Mouse (Mus musculus): ENCODE measurements around the gene Cacna1a. TPM values are rescaled to one million over a fixed set of nuclear protein-coding genes. Genes with fewer than 3 reads are reported as not detected.
A peak's percentile ranks its signal among the peaks of the same experiment; 100 is the strongest.

Cacna1a gene
- polyA plus RNA-seq, 1 experiment from 2014 or later, result 6.0 TPM

DNA sequence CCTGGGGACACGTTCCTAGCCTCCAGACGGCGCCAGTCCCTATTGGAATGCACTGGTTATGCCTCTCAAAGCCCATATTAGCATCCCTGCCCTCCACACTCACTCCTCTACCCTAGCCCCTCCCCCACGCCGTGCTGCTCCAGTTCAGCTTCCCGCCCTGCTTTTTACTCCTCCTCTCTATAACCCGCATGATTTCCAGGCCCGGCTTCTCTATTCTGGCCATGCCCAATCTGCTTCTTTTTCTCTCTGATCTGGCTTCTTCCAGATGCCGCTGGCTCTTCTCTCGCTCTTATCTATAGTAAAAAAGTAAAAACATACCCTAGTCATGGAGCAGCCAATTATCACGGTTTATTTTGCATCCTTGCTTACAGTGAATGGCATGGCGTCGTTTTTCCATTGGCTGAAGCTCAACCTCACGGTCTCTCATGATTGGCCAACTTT is 259.2 kb downstream of the Cacna1a start:
- no peaks in the 10 kb centered on the region for H3K36me3 ChIP-seq (replicated peaks; ENCODE audit: control insufficient read depth, insufficient read depth, low read depth, low read length)
- ATAC-seq (replicated peaks; ENCODE audit: insufficient number of reproducible peaks, low FRiP score, low TSS enrichment, low read depth) (peak; percentile 56; the same call in 1 of the 2 replicates), DNase-seq (ENCODE audit: low spot score) (peak; percentile 86)
- H3K27me3 ChIP-seq (ENCODE audit: control insufficient read depth, insufficient read depth, low read length), result no peaks in the 10 kb centered on the region
- peak overlapping the region; percentile 21; the same call in 1 of the 2 replicates for H3K4me3 ChIP-seq (ENCODE audit: low read depth, low read length)
- WGBS, result under 1% methylated on average over 14 of the region's 14 CpGs
- H3K9ac ChIP-seq (replicated peaks; ENCODE audit: low read length), result peak overlapping the region; percentile 18
- peak overlapping the region; percentile 32 for H3K4me2 ChIP-seq (ENCODE audit: low read depth, low read length)
- H3K4me1 ChIP-seq (ENCODE audit: control insufficient read depth, insufficient read depth, low read length), result peaks cover 5% of the 10 kb centered on the region; the same call in 1 of the 2 replicates
- peak overlapping the region; percentile 47; the same call in 1 of the 2 replicates for H3K27ac ChIP-seq (replicated peaks; ENCODE audit: low read depth, low read length)
- no peaks in the 10 kb centered on the region for H3K9me3 ChIP-seq (replicated peaks; ENCODE audit: control insufficient read depth, low read length)

DNA sequence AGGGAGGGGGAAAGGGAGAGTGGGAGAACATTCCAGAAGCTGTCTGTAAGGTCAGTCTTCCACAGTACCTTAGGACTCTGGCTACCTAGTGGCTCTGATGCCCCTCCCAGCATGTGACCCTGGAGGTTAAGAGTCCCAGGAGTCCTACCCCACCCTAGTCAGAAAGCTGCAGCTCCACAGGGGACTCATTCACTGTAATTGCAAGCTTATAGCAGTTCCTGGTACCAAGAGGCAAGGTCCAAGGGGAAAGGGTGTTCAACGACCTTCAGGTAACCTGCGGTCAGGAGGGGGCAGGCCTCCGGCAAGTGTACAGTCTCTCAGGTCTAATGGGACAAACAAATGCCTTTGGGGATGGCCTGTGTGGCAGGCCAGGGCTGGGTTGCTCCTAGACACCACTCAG is 262.0 kb downstream of the Cacna1a start:
- no peak overlapping the region for H3K4me2 ChIP-seq (ENCODE audit: low read depth, low read length)
- no peak overlapping the region for H3K4me3 ChIP-seq (ENCODE audit: low read depth, low read length)
- no peaks in the 10 kb centered on the region for H3K27me3 ChIP-seq (ENCODE audit: control insufficient read depth, insufficient read depth, low read length)
- 43% methylated on average over 3 of the region's 3 CpGs for WGBS
- peak overlapping the region; percentile 10 for H3K27ac ChIP-seq (replicated peaks; ENCODE audit: low read depth, low read length)
- ATAC-seq (replicated peaks; ENCODE audit: insufficient number of reproducible peaks, low FRiP score, low TSS enrichment, low read depth), result no peak
- H3K9ac ChIP-seq (replicated peaks; ENCODE audit: low read length), result peak overlapping the region; percentile 13; the same call in 1 of the 2 replicates
- no peaks in the 10 kb centered on the region for H3K9me3 ChIP-seq (replicated peaks; ENCODE audit: control insufficient read depth, low read length)
- H3K36me3 ChIP-seq (replicated peaks; ENCODE audit: control insufficient read depth, insufficient read depth, low read depth, low read length), result no peaks in the 10 kb centered on the region
- no peak for DNase-seq (ENCODE audit: low spot score)
- H3K4me1 ChIP-seq (ENCODE audit: control insufficient read depth, insufficient read depth, low read length), result peaks cover 5% of the 10 kb centered on the region; the same call in 1 of the 2 replicates

- no peaks in the 10 kb centered on the region for H3K27me3 ChIP-seq (ENCODE audit: control insufficient read depth, insufficient read depth, low read length)
- no peak overlapping the region for H3K27ac ChIP-seq (replicated peaks; ENCODE audit: low read depth, low read length)
- no peak overlapping the region for H3K4me3 ChIP-seq (ENCODE audit: low read depth, low read length)
- H3K9ac ChIP-seq (replicated peaks; ENCODE audit: low read length), result no peak overlapping the region
- no peak overlapping the region for H3K4me2 ChIP-seq (ENCODE audit: low read depth, low read length)
- peaks cover 8% of the 10 kb centered on the region for H3K4me1 ChIP-seq (ENCODE audit: control insufficient read depth, insufficient read depth, low read length)
- WGBS, result 44% methylated on average over 9 of the region's 9 CpGs
- no peak for DNase-seq (ENCODE audit: low spot score)
- no peak for ATAC-seq (replicated peaks; ENCODE audit: insufficient number of reproducible peaks, low FRiP score, low TSS enrichment, low read depth)
- no peaks in the 10 kb centered on the region for H3K9me3 ChIP-seq (replicated peaks; ENCODE audit: control insufficient read depth, low read length)
- H3K36me3 ChIP-seq (replicated peaks; ENCODE audit: control insufficient read depth, insufficient read depth, low read depth, low read length), result no peaks in the 10 kb centered on the region
Measured at GRCm38 (mm10) chr8:84653092-84653631, 264.9 kb downstream of the Cacna1a start.

GRCm38 (mm10) chr8:84654597-84654996 is 266.4 kb downstream of the Cacna1a start:
- DNase-seq (ENCODE audit: low spot score) (peak; percentile 51), ATAC-seq (replicated peaks; ENCODE audit: insufficient number of reproducible peaks, low FRiP score, low TSS enrichment, low read depth) (no peak)
- Histone ChIP-seq H3K36me3 (replicated peaks; ENCODE audit: control insufficient read depth, insufficient read depth, low read depth, low read length) (no peaks in the 10 kb centered on the region), H3K27me3 (ENCODE audit: control insufficient read depth, insufficient read depth, low read length) (no peaks in the 10 kb centered on the region), H3K4me3 (ENCODE audit: low read depth, low read length) (no peak overlapping the region), H3K4me2 (ENCODE audit: low read depth, low read length) (no peak overlapping the region), H3K9me3 (replicated peaks; ENCODE audit: control insufficient read depth, low read length) (no peaks in the 10 kb centered on the region), H3K27ac (replicated peaks; ENCODE audit: low read depth, low read length) (peak overlapping the region; percentile 99), H3K9ac (replicated peaks; ENCODE audit: low read length) (no peak overlapping the region), H3K4me1 (ENCODE audit: control insufficient read depth, insufficient read depth, low read length) (peaks cover 8% of the 10 kb centered on the region)
- 27% methylated on average over 4 of the region's 4 CpGs for WGBS

- WGBS, result under 1% methylated on average over 14 of the region's 15 CpGs
- peak overlapping the region; percentile 34 for H3K4me3 ChIP-seq (ENCODE audit: low read depth, low read length)
- no peaks in the 10 kb centered on the region for H3K36me3 ChIP-seq (replicated peaks; ENCODE audit: control insufficient read depth, insufficient read depth, low read depth, low read length)
- H3K9me3 ChIP-seq (replicated peaks; ENCODE audit: control insufficient read depth, low read length), result no peaks in the 10 kb centered on the region
- H3K4me2 ChIP-seq (ENCODE audit: low read depth, low read length), result peak overlapping the region; percentile 81
- peak; percentile 80 for ATAC-seq (replicated peaks; ENCODE audit: insufficient number of reproducible peaks, low FRiP score, low TSS enrichment, low read depth)
- peak overlapping the region; percentile 99 for H3K27ac ChIP-seq (replicated peaks; ENCODE audit: low read depth, low read length)
- DNase-seq (ENCODE audit: low spot score), result peak; percentile 95
- H3K9ac ChIP-seq (replicated peaks; ENCODE audit: low read length), result peak overlapping the region; percentile 58
- H3K4me1 ChIP-seq (ENCODE audit: control insufficient read depth, insufficient read depth, low read length), result peaks cover 8% of the 10 kb centered on the region
- no peaks in the 10 kb centered on the region for H3K27me3 ChIP-seq (ENCODE audit: control insufficient read depth, insufficient read depth, low read length)
Measured at GRCm38 (mm10) chr8:84655336-84656190, 267.3 kb downstream of the Cacna1a start.

DNA sequence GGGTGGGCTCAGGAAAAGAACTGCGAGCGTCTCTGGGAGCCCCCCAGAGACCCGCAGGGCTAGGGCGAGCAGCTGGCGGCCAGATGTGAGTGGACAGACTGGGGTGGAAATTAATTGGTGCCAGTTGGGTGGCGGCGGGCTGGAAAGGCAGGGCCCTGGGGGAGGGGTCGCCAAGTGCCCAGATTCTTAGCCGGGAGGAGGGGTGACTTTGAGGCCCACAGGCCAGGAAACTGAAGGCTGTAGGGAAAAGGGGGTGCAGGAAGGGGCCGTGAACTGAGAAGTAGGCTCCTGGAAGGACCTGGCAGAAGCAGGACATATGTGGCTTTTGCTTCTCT is 267.9 kb downstream of the Cacna1a start:
- ATAC-seq (replicated peaks; ENCODE audit: insufficient number of reproducible peaks, low FRiP score, low TSS enrichment, low read depth) (peak; percentile 53), DNase-seq (ENCODE audit: low spot score) (peak; percentile 96)
- no peaks in the 10 kb centered on the region for H3K27me3 ChIP-seq (ENCODE audit: control insufficient read depth, insufficient read depth, low read length)
- H3K4me1 ChIP-seq (ENCODE audit: control insufficient read depth, insufficient read depth, low read length), result peaks cover 8% of the 10 kb centered on the region
- peak overlapping the region; percentile 99 for H3K27ac ChIP-seq (replicated peaks; ENCODE audit: low read depth, low read length)
- no peaks in the 10 kb centered on the region for H3K36me3 ChIP-seq (replicated peaks; ENCODE audit: control insufficient read depth, insufficient read depth, low read depth, low read length)
- no peaks in the 10 kb centered on the region for H3K9me3 ChIP-seq (replicated peaks; ENCODE audit: control insufficient read depth, low read length)
- peak overlapping the region; percentile 58 for H3K9ac ChIP-seq (replicated peaks; ENCODE audit: low read length)
- WGBS, result 0% methylated on average over 10 of the region's 10 CpGs
- peak overlapping the region; percentile 34 for H3K4me3 ChIP-seq (ENCODE audit: low read depth, low read length)
- peak overlapping the region; percentile 81 for H3K4me2 ChIP-seq (ENCODE audit: low read depth, low read length)

DNA sequence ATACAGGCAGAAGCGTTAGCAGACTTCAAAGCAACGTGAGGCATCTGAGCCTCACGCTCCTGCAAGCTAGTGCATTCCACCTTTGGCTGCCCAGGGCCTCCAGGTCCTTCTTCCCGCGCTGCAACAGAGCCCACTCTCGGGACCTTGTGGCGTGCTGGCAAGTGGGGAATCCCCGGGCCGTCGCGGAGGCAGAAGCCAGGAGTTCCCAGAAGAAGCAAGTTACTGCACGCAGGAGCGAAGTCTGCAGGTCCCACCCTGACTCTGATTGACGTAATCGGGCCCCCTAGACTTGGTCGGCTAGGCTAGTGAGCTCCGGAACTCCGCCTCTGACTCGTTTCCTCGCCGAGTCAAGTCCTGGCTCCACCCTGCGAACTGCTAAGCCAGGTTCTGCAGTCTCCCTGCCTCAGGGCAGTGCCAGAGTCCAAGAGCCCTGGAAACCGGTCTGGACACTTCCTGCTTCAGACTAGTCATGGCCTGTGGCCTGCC is 268.4 kb downstream of the Cacna1a start:
- H3K9me3 ChIP-seq (replicated peaks; ENCODE audit: control insufficient read depth, low read length), result no peaks in the 10 kb centered on the region
- H3K36me3 ChIP-seq (replicated peaks; ENCODE audit: control insufficient read depth, insufficient read depth, low read depth, low read length), result no peaks in the 10 kb centered on the region
- ATAC-seq (replicated peaks; ENCODE audit: insufficient number of reproducible peaks, low FRiP score, low TSS enrichment, low read depth) (peak; percentile 66), DNase-seq (ENCODE audit: low spot score) (peak; percentile 91)
- H3K4me3 ChIP-seq (ENCODE audit: low read depth, low read length), result peak overlapping the region; percentile 34
- WGBS, result under 1% methylated on average over 23 of the region's 23 CpGs
- peak overlapping the region; percentile 99 for H3K27ac ChIP-seq (replicated peaks; ENCODE audit: low read depth, low read length)
- no peaks in the 10 kb centered on the region for H3K27me3 ChIP-seq (ENCODE audit: control insufficient read depth, insufficient read depth, low read length)
- peak overlapping the region; percentile 58 for H3K9ac ChIP-seq (replicated peaks; ENCODE audit: low read length)
- H3K4me2 ChIP-seq (ENCODE audit: low read depth, low read length), result peak overlapping the region; percentile 81
- peaks cover 8% of the 10 kb centered on the region for H3K4me1 ChIP-seq (ENCODE audit: control insufficient read depth, insufficient read depth, low read length)

DNA sequence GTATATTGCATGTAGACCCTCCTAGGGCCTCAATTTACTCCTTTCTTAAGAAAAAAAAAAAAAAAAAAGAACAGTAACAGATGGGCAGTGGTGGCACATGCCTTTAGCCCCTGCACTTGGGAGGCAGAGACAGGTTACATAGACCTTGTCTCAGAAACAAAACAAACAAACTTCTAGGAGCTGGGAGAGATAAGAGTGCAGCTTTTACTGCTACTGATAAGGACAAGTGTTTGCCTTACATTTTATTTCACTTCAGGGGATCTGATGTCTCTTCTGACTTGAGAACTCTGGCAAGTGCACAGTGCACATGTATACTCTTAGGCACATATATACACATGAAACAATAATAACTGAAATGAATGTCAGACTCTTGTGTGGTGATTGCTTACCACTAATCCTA is 269.0 kb downstream of the Cacna1a start:
- Histone ChIP-seq H3K4me2 (ENCODE audit: low read depth, low read length) (peak overlapping the region; percentile 81), H3K27ac (replicated peaks; ENCODE audit: low read depth, low read length) (peak overlapping the region; percentile 99), H3K9me3 (replicated peaks; ENCODE audit: control insufficient read depth, low read length) (no peaks in the 10 kb centered on the region), H3K27me3 (ENCODE audit: control insufficient read depth, insufficient read depth, low read length) (no peaks in the 10 kb centered on the region), H3K4me3 (ENCODE audit: low read depth, low read length) (no peak overlapping the region; the same call in 1 of the 2 replicates), H3K36me3 (replicated peaks; ENCODE audit: control insufficient read depth, insufficient read depth, low read depth, low read length) (no peaks in the 10 kb centered on the region), H3K4me1 (ENCODE audit: control insufficient read depth, insufficient read depth, low read length) (peaks cover 8% of the 10 kb centered on the region), H3K9ac (replicated peaks; ENCODE audit: low read length) (peak overlapping the region; percentile 58; the same call in 1 of the 2 replicates)
- ATAC-seq (replicated peaks; ENCODE audit: insufficient number of reproducible peaks, low FRiP score, low TSS enrichment, low read depth) (no peak), DNase-seq (ENCODE audit: low spot score) (no peak)
